Mouse (Mus musculus) thymus, postnatal 4 days (tissue): ENCODE measurements around the gene Msi1.

Source experiments
- DNase-seq: peaks from one replicate; pipeline ENCODE4 v3.0.0; 2021

The Msi1 gene

GRCm38 (mm10) chr5:115470766-115471531, 41.5 kb downstream of the Msi1 start:
- DNase-seq: peak; percentile 77

GRCm38 (mm10) chr5:115473191-115473590, 43.8 kb downstream of the Msi1 start:
- DNase-seq: no peak

- no peak for DNase-seq
Observed at GRCm38 (mm10) chr5:115474174-115474828, 44.9 kb downstream of the Msi1 start.

GRCm38 (mm10) chr5:115475337-115476106, 46.1 kb downstream of the Msi1 start:
- no peak for DNase-seq

- DNase-seq: no peak
Observed at GRCm38 (mm10) chr5:115476107-115476727, 46.8 kb downstream of the Msi1 start.

GRCm38 (mm10) chr5:115479561-115479960, 50.2 kb downstream of the Msi1 start:
- no peak for DNase-seq

GRCm38 (mm10) chr5:115480101-115480500, 50.7 kb downstream of the Msi1 start:
- DNase-seq: peak; percentile 43

GRCm38 (mm10) chr5:115482390-115483265, 53.2 kb downstream of the Msi1 start:
- no peak for DNase-seq

GRCm38 (mm10) chr5:115483385-115483784, 54.0 kb downstream of the Msi1 start:
- no peak for DNase-seq

GRCm38 (mm10) chr5:115483947-115484920, 54.8 kb downstream of the Msi1 start, which contains the start of gene Sirt4:
TSS of gene Sirt4 (minus strand) at chr5:115484725.
- peak; percentile 74 for DNase-seq

GRCm38 (mm10) chr5:115484996-115485395, 55.6 kb downstream of the Msi1 start:
- DNase-seq: no peak

GRCm38 (mm10) chr5:115485489-115486205, 56.2 kb downstream of the Msi1 start:
- no peak for DNase-seq

GRCm38 (mm10) chr5:115486726-115487125, 57.3 kb downstream of the Msi1 start:
- no peak for DNase-seq

- DNase-seq: no peak
Observed at GRCm38 (mm10) chr5:115487353-115487752, 58.0 kb downstream of the Msi1 start.

- DNase-seq: no peak
Observed at GRCm38 (mm10) chr5:115487942-115488580, 58.7 kb downstream of the Msi1 start.

GRCm38 (mm10) chr5:115488841-115489698, 59.7 kb downstream of the Msi1 start:
- DNase-seq: peak; percentile 84

GRCm38 (mm10) chr5:115489699-115490637, 60.6 kb downstream of the Msi1 start:
- peak; percentile 86 for DNase-seq
